Mouse (Mus musculus) MEL (cell line): ENCODE measurements at regions not wholly inside any gene's neighbourhood (a gene's known extent, or its start where the extent isn't known, plus 50 kb on each side); places are given as distances from the start of the nearest gene placed in this dataset.

Source experiments
- DNase-seq: peaks from one replicate; pipeline ENCODE4 v3.0.0; 2011; ENCODE audit warnings: low read depth, low spot score
- H3K27ac ChIP-seq: 2 replicates; pipeline ENCODE4 v1.5.1; 2012; ENCODE audit warnings: low read depth, mild to moderate bottlenecking, control low read depth, low read length, moderate library complexity; ENCODE audit not compliant: control insufficient read depth
- H3K27me3 ChIP-seq, 2 experiments: fragments of 150-350 bp in 1 of 2; sonication (generic) in 1 of 2; 2 replicates each; pipeline ENCODE4 v1.6.1; 2012; ENCODE audit warnings: low read length in 2 of 2, mild to moderate bottlenecking in 2 of 2, improper control_type of control experiment in 1 of 2, moderate library complexity in 1 of 2; ENCODE audit not compliant: insufficient read depth in 2 of 2, control insufficient read depth in 1 of 2
- H3K36me3 ChIP-seq, 2 experiments: 2 replicates each; pipeline ENCODE4 v1.6.1; 2012 to 2014; ENCODE audit warnings: low read length in 2 of 2, improper control_type of control experiment in 1 of 2, inconsistent platforms in 1 of 2, mild to moderate bottlenecking in 1 of 2; ENCODE audit not compliant: insufficient read depth in 2 of 2, control insufficient read depth in 1 of 2
- H3K4me1 ChIP-seq, 2 experiments: fragments of 150-350 bp in 1 of 2; sonication (generic) in 1 of 2; 2 replicates each; pipeline ENCODE4 v1.6.1; 2012; ENCODE audit warnings: low read length in 2 of 2, improper control_type of control experiment in 1 of 2, mild to moderate bottlenecking in 1 of 2; ENCODE audit not compliant: insufficient read depth in 2 of 2, control insufficient read depth in 1 of 2
- H3K4me3 ChIP-seq, 2 experiments: fragments of 150-350 bp in 1 of 2; sonication (generic) in 1 of 2; 2 replicates each; pipeline ENCODE4 v1.5.1; 2012; ENCODE audit warnings: low read depth in 2 of 2, low read length in 2 of 2, mild to moderate bottlenecking in 2 of 2, moderate library complexity in 2 of 2, control low read depth in 1 of 2, improper control_type of control experiment in 1 of 2; ENCODE audit not compliant: control insufficient read depth in 1 of 2, insufficient read depth in 1 of 2
- H3K79me2 ChIP-seq: 2 replicates; pipeline ENCODE4 v1.6.1; 2012; ENCODE audit warnings: mild to moderate bottlenecking, low read length, moderate library complexity; ENCODE audit not compliant: control insufficient read depth, poor library complexity, insufficient read depth
- H3K9ac ChIP-seq: 2 replicates; pipeline ENCODE4 v1.6.1; 2012; ENCODE audit warnings: low read depth, mild to moderate bottlenecking, control low read depth, low read length, moderate library complexity; ENCODE audit not compliant: control insufficient read depth, poor library complexity, severe bottlenecking
- H3K9me3 ChIP-seq: fragments of 150-350 bp; sonication (generic); replicated peaks from 2 replicates; pipeline ENCODE4 v1.6.1; 2012; ENCODE audit warnings: mild to moderate bottlenecking, low read length, improper control_type of control experiment, moderate library complexity; ENCODE audit not compliant: insufficient read depth
- CHD1 ChIP-seq: IDR thresholded peaks from 2 replicates; pipeline ENCODE4 v1.6.1; 2012; ENCODE audit warnings: low read depth, mild to moderate bottlenecking, inconsistent platforms, low read length, improper control_type of control experiment
- EP300 ChIP-seq, 2 experiments: IDR thresholded peaks; 2 replicates each; pipeline ENCODE4 v1.6.1; 2011; ENCODE audit warnings: improper control_type of control experiment in 2 of 2, low read length in 2 of 2, low read depth in 1 of 2, mild to moderate bottlenecking in 1 of 2
- JUND ChIP-seq: IDR thresholded peaks from 2 replicates; pipeline ENCODE4 v1.6.1; 2011; ENCODE audit warnings: low read depth, mild to moderate bottlenecking, improper control_type of control experiment, low read length
- KAT2A ChIP-seq: conservative IDR thresholded peaks from 2 replicates; pipeline ENCODE4 v1.6.1; 2012; ENCODE audit warnings: low read depth, low read length, improper control_type of control experiment, inconsistent platforms
- MAFK ChIP-seq: IDR thresholded peaks from 2 replicates; pipeline ENCODE4 v1.6.1; 2011; ENCODE audit warnings: low read depth, mild to moderate bottlenecking, low read length, improper control_type of control experiment, borderline replicate concordance
- MAZ ChIP-seq: IDR thresholded peaks from 2 replicates; pipeline ENCODE4 v1.6.1; 2012; ENCODE audit warnings: low read depth, mild to moderate bottlenecking, inconsistent platforms, low read length, improper control_type of control experiment
- MEF2A ChIP-seq: IDR thresholded peaks from 2 replicates; pipeline ENCODE4 v1.6.1; 2014; ENCODE audit warnings: low read depth, mild to moderate bottlenecking, inconsistent platforms, low read length, improper control_type of control experiment; ENCODE audit not compliant: poor library complexity, insufficient replicate concordance, severe bottlenecking; ENCODE audit errors: extremely low read depth
- NELFE ChIP-seq: IDR thresholded peaks from 2 replicates; pipeline ENCODE4 v1.6.1; 2011; ENCODE audit warnings: low read depth, low read length, improper control_type of control experiment
- NRF1 ChIP-seq: IDR thresholded peaks from 2 replicates; pipeline ENCODE4 v1.6.1; 2014; ENCODE audit warnings: low read depth, mild to moderate bottlenecking, inconsistent platforms, low read length, improper control_type of control experiment, moderate library complexity; ENCODE audit not compliant: poor library complexity, insufficient read depth, severe bottlenecking
- POLR2A ChIP-seq, 2 experiments: IDR thresholded peaks; 2 replicates each; pipeline ENCODE4 v1.6.1; 2011 to 2012; ENCODE audit warnings: low read length in 2 of 2, mild to moderate bottlenecking in 2 of 2, control low read depth in 1 of 2, improper control_type of control experiment in 1 of 2, low read depth in 1 of 2, moderate library complexity in 1 of 2; ENCODE audit not compliant: control insufficient read depth in 1 of 2, insufficient read depth in 1 of 2, poor library complexity in 1 of 2
- POLR2AphosphoS2 ChIP-seq: IDR thresholded peaks from 2 replicates; pipeline ENCODE4 v1.6.1; 2011; ENCODE audit warnings: low read length, improper control_type of control experiment
- POLR2AphosphoS5 ChIP-seq: IDR thresholded peaks from 2 replicates; pipeline ENCODE4 v1.6.1; 2012; ENCODE audit warnings: low read depth, borderline replicate concordance, mild to moderate bottlenecking, inconsistent platforms, low read length, moderate library complexity, mixed read lengths
- TCF12 ChIP-seq: IDR thresholded peaks from 2 replicates; pipeline ENCODE4 v1.6.1; 2014; ENCODE audit warnings: low read depth, mild to moderate bottlenecking, inconsistent platforms, low read length, improper control_type of control experiment, moderate library complexity
- ZKSCAN1 ChIP-seq: IDR thresholded peaks from 2 replicates; pipeline ENCODE4 v1.6.1; 2012; ENCODE audit warnings: low read depth, mild to moderate bottlenecking, inconsistent platforms, low read length, improper control_type of control experiment, moderate library complexity

DNA sequence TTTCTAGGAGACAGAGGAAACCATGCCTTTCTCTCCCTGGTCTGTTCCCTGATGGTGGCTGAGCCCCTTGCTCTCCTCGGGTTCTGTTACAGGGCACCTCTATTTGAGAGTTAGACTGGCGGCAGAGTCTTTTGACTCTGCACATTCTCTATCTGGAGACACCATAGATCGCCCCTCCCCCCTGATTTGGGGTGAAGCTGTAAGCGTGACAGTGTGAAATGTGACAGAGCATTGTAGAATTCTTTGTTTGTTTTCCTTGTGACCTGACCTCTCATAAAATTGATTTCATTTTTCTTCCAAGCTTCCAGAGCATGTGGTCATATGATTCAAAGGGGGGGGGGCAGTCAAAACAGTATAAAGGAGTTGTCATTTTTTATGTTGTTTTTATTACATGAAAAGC is 96.2 kb upstream of the Sox4 start:
- H3K27me3 ChIP-seq: no peaks in the 10 kb centered on the region
- no peak overlapping the region for H3K9ac ChIP-seq
- no peaks in the 10 kb centered on the region for H3K36me3 ChIP-seq
- no peaks in the 10 kb centered on the region for H3K9me3 ChIP-seq
- no peaks in the 10 kb centered on the region for H3K4me1 ChIP-seq
- no peak overlapping the region for H3K4me3 ChIP-seq
- TF ChIP-seq POLR2A (IDR thresholded peaks at IDR 0.05; ENCODE audit: control insufficient read depth in 1 of 2, insufficient read depth in 1 of 2, low read depth in 1 of 2, low read length in 2 of 2, poor library complexity in 1 of 2): no peak
- TF ChIP-seq MEF2A: no peak
- TF ChIP-seq MAZ: no peak
- no peak for TF ChIP-seq EP300 (IDR thresholded peaks at IDR 0.05; ENCODE audit: low read depth in 1 of 2, low read length in 2 of 2)
- TF ChIP-seq NELFE: no peak
- TF ChIP-seq KAT2A: no peak
- TF ChIP-seq, all 39 proteins: peak for 0
- DNase-seq: no peak
- no peaks in the 10 kb centered on the region for H3K79me2 ChIP-seq
- H3K27ac ChIP-seq: no peak overlapping the region

DNA sequence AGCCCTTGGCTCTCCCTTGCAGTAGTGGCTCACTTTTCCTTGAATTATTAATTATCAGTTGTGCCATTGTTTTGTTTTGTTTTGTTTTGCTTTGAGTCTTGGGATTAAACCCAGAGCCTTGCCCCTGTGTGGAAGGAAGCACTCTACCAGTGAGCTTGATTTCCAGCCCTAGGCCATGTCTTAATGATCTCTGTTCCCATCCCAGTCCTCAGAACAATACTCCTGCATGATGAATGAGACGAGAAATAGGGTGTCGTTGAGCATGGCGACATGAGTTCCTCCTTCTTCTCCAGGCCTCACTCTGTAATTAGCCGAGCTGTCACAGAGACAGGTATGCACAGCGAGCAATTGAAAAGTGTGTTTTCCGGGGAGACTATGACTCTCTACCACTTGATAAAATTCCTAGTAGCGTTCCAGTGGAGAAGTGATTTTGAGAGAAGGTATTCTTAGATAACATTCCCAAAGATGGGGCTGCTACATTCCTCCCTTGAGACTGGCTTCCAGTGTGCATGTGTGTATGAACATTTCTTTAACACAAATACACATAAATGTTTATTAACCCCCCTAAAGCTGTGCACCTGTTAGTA is 95.6 kb upstream of the Sox4 start:
- DNase-seq: no peak
- no peak overlapping the region for H3K27ac ChIP-seq
- TF ChIP-seq JUND (no peak), ZKSCAN1 (no peak), MAFK (no peak), NRF1 (no peak)
- TF ChIP-seq, all 39 proteins: peak for 0
- no peaks in the 10 kb centered on the region for H3K79me2 ChIP-seq
- no peaks in the 10 kb centered on the region for H3K27me3 ChIP-seq
- H3K9ac ChIP-seq: no peak overlapping the region
- H3K36me3 ChIP-seq: no peaks in the 10 kb centered on the region
- no peaks in the 10 kb centered on the region for H3K9me3 ChIP-seq
- H3K4me3 ChIP-seq: no peak overlapping the region
- no peaks in the 10 kb centered on the region for H3K4me1 ChIP-seq

DNA sequence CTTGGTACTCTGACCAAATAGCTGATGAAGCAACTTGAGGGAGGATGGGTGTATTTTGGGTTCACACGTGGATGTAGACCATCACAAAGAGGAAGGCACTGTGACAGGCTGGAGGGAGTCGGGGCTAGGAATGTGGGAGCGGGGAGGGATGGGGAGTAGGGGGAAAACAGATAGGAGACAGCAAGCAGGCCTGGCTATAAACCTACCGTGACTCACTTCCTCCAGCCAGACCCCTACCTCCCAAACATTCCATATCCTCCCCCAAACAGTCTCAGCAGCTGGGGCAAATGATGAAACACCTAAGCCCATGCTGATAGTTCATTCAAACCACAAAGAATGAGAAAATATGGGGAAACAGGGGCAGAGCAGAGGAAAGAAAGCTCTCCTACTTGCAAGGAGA is 91.1 kb upstream of the Sox4 start:
- no peak for TF ChIP-seq TCF12
- no peak for TF ChIP-seq POLR2AphosphoS5
- TF ChIP-seq CHD1: no peak
- no peak for TF ChIP-seq MAZ
- TF ChIP-seq POLR2AphosphoS2: no peak
- DNase-seq: no peak

More for the DNA sequence above, 91.1 kb upstream of the Sox4 start:
- H3K4me3 ChIP-seq: no peak overlapping the region
- no peaks in the 10 kb centered on the region for H3K9me3 ChIP-seq
- H3K36me3 ChIP-seq: no peaks in the 10 kb centered on the region
- no peaks in the 10 kb centered on the region for H3K27me3 ChIP-seq
- H3K27ac ChIP-seq: no peak overlapping the region
- no peak overlapping the region for H3K9ac ChIP-seq
- H3K4me1 ChIP-seq: no peaks in the 10 kb centered on the region
- no peaks in the 10 kb centered on the region for H3K79me2 ChIP-seq
